Mouse (Mus musculus): ENCODE measurements around the gene F11.

Gene F11

DNA sequence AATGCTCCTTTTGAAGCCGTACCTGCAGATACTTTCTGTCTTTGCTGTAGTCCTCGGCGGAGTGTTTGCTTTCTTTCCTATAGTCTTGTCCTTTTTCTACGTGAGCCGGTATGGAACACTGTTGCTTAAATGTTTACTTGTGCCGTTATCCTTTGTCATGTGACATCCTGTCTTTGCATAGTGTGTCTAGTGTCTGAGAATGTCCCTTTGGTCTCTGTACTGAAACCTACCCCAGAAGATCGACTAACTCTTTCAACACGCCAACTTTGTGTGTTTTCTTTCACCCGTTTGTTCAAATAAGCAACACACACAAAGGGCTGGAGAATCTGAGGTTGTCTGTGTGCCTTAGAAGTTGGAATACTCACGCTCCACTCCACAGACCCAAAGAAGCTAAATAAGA, at the start of gene F11:
TSS of gene F11 (minus strand) at position 112 of the 400 bp plus-strand sequence.
- no peak for DNase-seq (ENCODE audit: low spot score)

- DNase-seq (ENCODE audit: low spot score): no peak
Measured at GRCm38 (mm10) chr8:45310967-45311366, 49.1 kb upstream of the F11 start.

DNA sequence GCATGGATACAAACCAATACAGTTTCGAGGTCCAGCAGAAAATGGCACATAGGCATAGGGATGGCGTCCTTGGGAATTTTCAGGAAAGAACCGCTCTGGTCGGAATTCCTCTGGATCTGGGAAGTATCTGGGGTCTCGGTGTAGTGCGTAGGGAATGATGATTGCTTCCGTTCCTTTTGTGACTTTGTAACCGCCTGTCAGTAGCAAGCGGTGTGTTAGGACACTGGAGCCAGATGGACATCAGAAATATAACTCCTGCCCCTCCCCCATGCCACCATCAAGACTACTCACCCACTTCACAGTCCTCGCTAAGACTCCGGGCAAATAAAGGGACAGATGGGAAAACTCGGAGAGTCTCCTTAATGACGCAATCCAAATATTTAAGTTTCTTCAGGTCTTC, 46.5 kb upstream of the F11 start, which contains the start of gene Gm45753:
TSS of gene Gm45753 (minus strand) at position 101 of the 400 bp plus-strand sequence.
- DNase-seq (ENCODE audit: low spot score): no peak

- no peak for DNase-seq (ENCODE audit: low spot score)
Measured at GRCm38 (mm10) chr8:45305479-45305878, 43.6 kb upstream of the F11 start.

DNA sequence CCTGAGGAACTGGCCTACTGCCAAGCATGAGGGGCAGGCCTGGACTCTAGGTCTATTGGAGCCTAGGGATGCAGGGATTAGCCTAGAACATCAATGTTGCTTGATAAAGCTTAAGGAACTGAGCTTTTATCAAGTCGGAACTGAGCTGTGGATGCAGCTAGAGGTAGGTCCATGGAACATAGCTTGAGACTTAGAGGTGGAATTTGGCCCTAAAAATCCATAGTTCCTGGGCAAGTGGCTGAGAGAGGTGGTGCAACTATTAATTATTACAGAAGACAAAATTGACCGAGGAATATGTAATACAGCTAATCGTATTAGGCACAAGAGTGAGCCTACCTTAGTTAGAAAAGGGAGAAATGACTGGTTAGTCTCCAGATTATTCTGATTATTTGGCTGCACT, 42.5 kb upstream of the F11 start:
- DNase-seq (ENCODE audit: low spot score): no peak

GRCm38 (mm10) chr8:45302390-45302789, 40.6 kb upstream of the F11 start:
- DNase-seq (ENCODE audit: low spot score): no peak

DNA sequence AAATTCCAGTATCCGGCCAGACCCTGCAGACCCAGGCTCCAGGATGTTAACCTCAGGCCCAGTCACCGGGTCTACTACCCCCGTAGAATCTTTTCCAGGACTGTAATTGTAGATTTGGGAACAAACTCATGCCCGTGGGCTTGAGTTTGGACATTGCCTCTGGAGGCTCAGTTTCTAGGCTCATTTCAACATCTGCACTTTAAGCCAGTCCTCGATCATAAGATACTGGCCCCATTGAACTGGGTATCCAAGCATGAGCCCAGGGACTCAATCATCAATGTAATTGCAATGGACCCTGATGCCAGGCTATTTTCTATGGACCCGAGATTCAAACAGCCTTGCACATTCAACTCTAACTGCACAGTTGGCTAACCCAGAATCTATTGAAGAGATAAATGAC, 33.4 kb upstream of the F11 start:
- DNase-seq (ENCODE audit: low spot score): no peak

DNA sequence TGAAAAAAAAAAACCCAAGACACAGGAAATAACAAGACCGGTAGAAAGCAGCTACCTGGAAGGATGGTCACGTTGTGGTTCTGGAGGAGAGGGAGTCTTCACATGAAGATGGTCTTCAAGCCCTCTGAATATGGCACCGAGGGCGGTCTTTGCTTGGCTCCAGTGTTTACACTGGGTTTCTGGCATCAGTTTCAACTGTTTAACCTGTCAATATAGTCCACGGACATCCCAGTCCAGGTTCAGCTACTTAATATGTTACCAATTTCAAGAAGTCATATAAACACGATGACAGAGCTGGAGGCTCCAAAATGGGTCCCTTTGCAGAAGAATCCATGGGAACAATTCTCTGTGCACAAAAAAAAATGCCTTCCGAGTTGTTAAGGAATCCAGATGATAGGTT, 32.9 kb upstream of the F11 start, which contains the start of gene Klkb1:
TSS of gene Klkb1 (minus strand) at position 173 of the 400 bp plus-strand sequence.
- DNase-seq (ENCODE audit: low spot score): no peak

- DNase-seq (ENCODE audit: low spot score): no peak
Measured at GRCm38 (mm10) chr8:45291790-45292189, 30.0 kb upstream of the F11 start.

DNA sequence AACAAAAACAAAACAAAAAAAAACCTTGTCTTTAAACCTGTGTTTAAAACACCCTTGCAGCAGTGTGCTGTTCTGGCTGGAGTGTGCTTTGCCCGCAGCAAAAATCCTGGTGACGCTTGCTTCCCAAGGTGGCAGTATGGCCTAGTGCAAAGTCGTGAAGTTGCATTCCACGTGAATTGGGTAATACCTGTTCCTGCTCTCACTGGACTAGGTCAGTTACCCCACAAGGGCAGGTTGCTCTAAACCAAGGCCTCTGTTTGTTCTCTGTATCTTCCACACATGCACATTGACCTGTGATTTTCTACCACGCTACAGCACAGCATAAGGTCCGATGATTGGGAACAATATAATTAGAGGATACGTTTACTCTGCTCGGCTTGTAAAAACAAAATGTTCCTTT, 19.8 kb upstream of the F11 start:
- no peak for DNase-seq (ENCODE audit: low spot score)

- DNase-seq (ENCODE audit: low spot score): no peak
Measured at GRCm38 (mm10) chr8:45277453-45277852, 15.6 kb upstream of the F11 start.

GRCm38 (mm10) chr8:45274317-45274716, 12.5 kb upstream of the F11 start:
- no peak for DNase-seq (ENCODE audit: low spot score)

GRCm38 (mm10) chr8:45269056-45269455, 7.2 kb upstream of the F11 start:
- DNase-seq (ENCODE audit: low spot score): no peak

GRCm38 (mm10) chr8:45268485-45268884, 6.7 kb upstream of the F11 start:
- DNase-seq (ENCODE audit: low spot score): no peak

DNA sequence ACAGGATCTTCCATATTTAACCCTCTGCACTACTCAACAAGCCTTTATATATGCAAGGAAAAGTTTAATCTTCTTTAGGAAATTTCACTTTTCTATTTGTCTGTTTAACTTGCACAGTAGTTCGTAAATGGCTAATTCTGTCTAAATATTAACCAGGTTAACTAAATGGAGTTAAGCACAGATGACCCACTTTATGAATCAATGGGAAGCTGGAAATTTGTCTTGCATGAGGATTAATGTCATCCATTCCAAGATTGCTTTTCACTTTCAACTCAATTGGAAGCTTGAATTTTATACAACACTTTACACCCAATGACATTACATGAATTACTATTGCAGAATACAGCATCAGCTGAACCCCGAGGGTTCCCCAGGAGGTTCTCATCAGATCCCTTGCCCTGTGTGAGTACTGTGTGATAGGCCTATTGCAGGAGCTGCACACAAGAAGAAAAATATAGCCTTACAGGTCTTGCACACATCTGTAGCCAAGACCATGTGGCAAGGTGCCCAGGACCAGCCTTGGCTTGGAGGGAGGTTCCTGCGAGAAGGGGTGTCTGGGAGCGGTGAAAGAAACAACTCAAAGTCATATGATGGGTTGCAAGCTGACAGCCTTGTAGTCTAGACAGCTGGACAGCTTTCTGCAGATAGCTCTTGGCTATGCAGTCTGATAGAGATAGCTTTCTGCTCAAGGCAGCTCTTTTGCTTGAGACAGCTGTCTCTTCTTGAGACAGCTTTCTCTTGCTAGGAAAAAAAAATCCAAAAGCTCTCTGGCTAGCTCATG, 6.0 kb upstream of the F11 start:
- DNase-seq (ENCODE audit: low spot score): no peak

DNA sequence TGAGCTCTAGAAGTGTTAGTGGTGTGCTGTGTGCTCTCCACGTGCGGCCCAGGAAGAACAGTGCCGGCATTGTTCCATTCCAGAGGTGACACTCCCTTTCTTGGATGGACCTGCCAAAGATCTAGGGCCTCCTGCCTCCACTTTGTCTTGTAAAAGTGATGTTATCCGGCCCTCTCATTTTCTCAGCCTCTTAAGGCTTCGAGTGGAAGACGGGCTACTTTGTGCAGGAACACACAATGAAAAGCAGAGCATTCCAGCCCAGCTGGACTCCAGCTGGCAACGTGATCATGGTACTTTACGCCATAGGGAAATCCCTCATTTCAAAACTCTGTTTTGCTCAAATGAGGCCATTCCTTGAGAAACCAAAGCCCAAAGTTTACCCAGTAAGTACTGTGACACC, 5.2 kb upstream of the F11 start:
- no peak for DNase-seq (ENCODE audit: low spot score)

GRCm38 (mm10) chr8:45264918-45265317, 3.1 kb upstream of the F11 start:
- DNase-seq (ENCODE audit: low spot score): no peak

GRCm38 (mm10) chr8:45262851-45263250, 1.0 kb upstream of the F11 start:
- no peak for DNase-seq (ENCODE audit: low spot score)

GRCm38 (mm10) chr8:45258421-45258820, 3.4 kb downstream of the F11 start:
- DNase-seq (ENCODE audit: low spot score): no peak

DNA sequence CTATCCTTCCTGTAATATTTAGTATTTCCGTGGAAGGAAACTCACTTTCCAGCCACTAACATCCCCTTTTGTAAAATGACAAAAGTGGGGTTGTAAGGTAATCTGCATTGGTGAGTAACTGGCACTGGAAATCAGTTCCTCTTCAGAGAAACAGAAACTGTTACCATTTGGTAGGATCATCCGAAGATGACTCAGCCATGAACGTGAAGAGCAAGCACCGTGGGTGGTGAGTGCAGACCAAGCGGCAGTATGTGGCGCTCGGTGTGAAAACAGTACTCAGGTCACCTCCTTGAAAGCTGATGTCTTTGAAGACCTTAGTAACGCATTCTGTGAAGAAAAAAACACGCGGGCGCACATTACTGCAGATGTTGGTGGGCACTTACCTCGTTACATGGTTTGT, 6.8 kb downstream of the F11 start:
- DNase-seq (ENCODE audit: low spot score): no peak

- DNase-seq (ENCODE audit: low spot score): no peak
Measured at GRCm38 (mm10) chr8:45254194-45254842, 7.5 kb downstream of the F11 start.

DNA sequence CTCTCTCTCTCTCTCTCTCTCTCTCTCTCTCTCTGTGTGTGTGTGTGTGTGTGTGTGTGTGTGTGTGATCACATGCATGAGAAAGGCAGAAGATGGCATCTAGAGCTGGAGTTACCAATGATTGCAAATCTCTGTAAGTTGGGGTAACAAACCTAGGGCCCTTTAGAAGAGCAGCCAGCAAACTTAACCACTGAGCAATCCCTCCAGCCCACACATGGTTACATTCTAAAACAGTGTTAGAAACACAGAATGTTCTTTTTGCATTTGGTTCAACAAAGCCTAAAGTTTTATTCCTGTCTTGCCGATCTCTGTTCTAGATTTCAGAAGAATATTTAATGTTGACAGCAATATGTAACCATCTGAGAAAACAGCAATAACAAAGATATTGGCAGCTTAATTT, 8.2 kb downstream of the F11 start:
- no peak for DNase-seq (ENCODE audit: low spot score)

GRCm38 (mm10) chr8:45253111-45253510, 8.7 kb downstream of the F11 start:
- no peak for DNase-seq (ENCODE audit: low spot score)

GRCm38 (mm10) chr8:45246307-45246706, 15.5 kb downstream of the F11 start:
- no peak for DNase-seq (ENCODE audit: low spot score)
